Mouse (Mus musculus) Patski (cell line): ENCODE measurements around the gene Sbk2. TPM values are rescaled to one million over a fixed set of nuclear protein-coding genes. Genes with fewer than 3 reads are reported as not detected.
A peak's percentile ranks its signal among the peaks of the same experiment; 100 is the strongest.

Experiments used
- ATAC-seq: fragments of 100-300 bp; one replicate; pipeline ENCODE4 v1.8.0; 2021
- CTCF ChIA-PET: fragments of 350-600 bp; sonication (Branson Sonifier 250); formaldehyde crosslinking; loops from one replicate; lab custom pipeline; 2022; ENCODE audit warnings: inconsistent platforms; lab: Charles Lee
- POLR2A ChIA-PET: fragments of 350-600 bp; sonication (Branson Sonifier 250); formaldehyde crosslinking; loops from one replicate; lab custom pipeline; 2022; ENCODE audit warnings: antibody characterized with exemption, inconsistent platforms; lab: Charles Lee
- DNase-seq: peaks from one replicate; pipeline ENCODE4 v3.0.0-alpha.2; 2011; ENCODE audit warnings: low read depth, low spot score
- H3K27me3 ChIP-seq: fragments of 371-371 bp; one replicate; pipeline ENCODE4 v1.5.1; 2021
- CTCF ChIP-seq: fragments of 100-300 bp; IDR thresholded peaks from one replicate; pipeline ENCODE4 v1.5.1; 2021
- in situ Hi-C: fragments of 300-500 bp; cut with MboI; formaldehyde crosslinking; loops from 3 replicates; pipeline ENCODE4 v1.11.1; 2018; ENCODE audit warnings: low pct_unique_long_range_greater_than_20kb, mixed read lengths
- polyA plus RNA-seq: library from polyadenylated mRNA; unstranded; gene quantifications from one replicate; pipeline ENCODE4 v1.2.3, GENCODE M21; 2021

The Sbk2 gene
- polyA plus RNA-seq, 1 experiment from 2014 or later = 1.8 TPM

- ATAC-seq = no peak
- no peak for TF ChIP-seq CTCF
- DNase-seq = no peak
- no peaks in the 10 kb centered on the region for H3K27me3 ChIP-seq
- in situ Hi-C loops = no loop called here
- ChIA-PET CTCF (no interaction called here), POLR2A (no interaction called here)
Measured at GRCm38 (mm10) chr7:4993347-4993998, 29.3 kb upstream of the Sbk2 start.

GRCm38 (mm10) chr7:4988250-4988649 lies 24.0 kb upstream of the Sbk2 start:
- ChIA-PET CTCF (interaction anchor here (0.8 kb wide), 1 partner anchor 8 kb away, joined by 3 read pairs; no protein-coding TSS in a partner anchor), POLR2A (no interaction called here)
- TF ChIP-seq CTCF = no peak
- DNase-seq (no peak), ATAC-seq (no peak)
- no peaks in the 10 kb centered on the region for H3K27me3 ChIP-seq
- in situ Hi-C loops = no loop called here

GRCm38 (mm10) chr7:4976832-4977231 lies 12.6 kb upstream of the Sbk2 start:
- ChIA-PET POLR2A (no interaction called here), CTCF (interaction anchor here (1.4 kb wide), 1 partner anchor 25 kb away, joined by 3 read pairs; no protein-coding TSS in a partner anchor)
- TF ChIP-seq CTCF = no peak
- in situ Hi-C loops = no loop called here
- no peak for DNase-seq
- no peak for ATAC-seq
- no peaks in the 10 kb centered on the region for H3K27me3 ChIP-seq

GRCm38 (mm10) chr7:4975455-4975854 lies 11.2 kb upstream of the Sbk2 start:
- in situ Hi-C loops = no loop called here
- POLR2A ChIA-PET = no interaction called here

GRCm38 (mm10) chr7:4972321-4973047 lies 8.3 kb upstream of the Sbk2 start:
- ATAC-seq (peak; percentile 92), DNase-seq (peak; percentile 9)
- in situ Hi-C loops = no loop called here
- CTCF ChIA-PET = interaction anchor here (1.2 kb wide), 1 partner anchor 13 kb away, joined by 3 read pairs; no protein-coding TSS in a partner anchor
- no peak for TF ChIP-seq CTCF
- POLR2A ChIA-PET = no interaction called here
- no peaks in the 10 kb centered on the region for H3K27me3 ChIP-seq

More at GRCm38 (mm10) chr7:4975455-4975854, 11.2 kb upstream of the Sbk2 start:
- no peak for DNase-seq
- TF ChIP-seq CTCF = no peak
- no peak for ATAC-seq
- CTCF ChIA-PET = no interaction called here
- H3K27me3 ChIP-seq = no peaks in the 10 kb centered on the region

- no peak for DNase-seq
- POLR2A ChIA-PET = no interaction called here
- in situ Hi-C loops = no loop called here
- CTCF ChIA-PET = no interaction called here
- no peak for ATAC-seq
- H3K27me3 ChIP-seq = no peaks in the 10 kb centered on the region
- TF ChIP-seq CTCF = no peak
Measured at GRCm38 (mm10) chr7:4971710-4972109, 7.5 kb upstream of the Sbk2 start.

- POLR2A ChIA-PET = no interaction called here
- TF ChIP-seq CTCF = no peak
- in situ Hi-C loops = no loop called here
Measured at GRCm38 (mm10) chr7:4971068-4971467, 6.9 kb upstream of the Sbk2 start, which contains the start of gene Sbk3. Gene Sbk3 (minus strand): TSS chr7:4971168.

GRCm38 (mm10) chr7:4964988-4965387 lies 782 bp upstream of the Sbk2 start:
- in situ Hi-C loops = no loop called here
- no peak for TF ChIP-seq CTCF

More at GRCm38 (mm10) chr7:4971068-4971467, 6.9 kb upstream of the Sbk2 start, which contains the start of gene Sbk3:
- CTCF ChIA-PET = no interaction called here
- ATAC-seq (no peak), DNase-seq (no peak)
- peaks cover 2% of the 10 kb centered on the region for H3K27me3 ChIP-seq

GRCm38 (mm10) chr7:4963527-4963926 lies 679 bp downstream of the Sbk2 start:
- ChIA-PET CTCF (interaction anchor here (0.9 to 1.8 kb wide), 4 partner anchors 16 to 83 kb away, joined by 3 to 12 read pairs (median 5); no protein-coding TSS in a partner anchor), POLR2A (no interaction called here)
- no peak for ATAC-seq
- TF ChIP-seq CTCF = no peak
- in situ Hi-C loops = no loop called here
- H3K27me3 ChIP-seq = peaks cover 2% of the 10 kb centered on the region
- DNase-seq = no peak

More at GRCm38 (mm10) chr7:4964988-4965387, 782 bp upstream of the Sbk2 start:
- DNase-seq = no peak
- ChIA-PET POLR2A (no interaction called here), CTCF (interaction anchor here (0.8 to 1.8 kb wide), 5 partner anchors 8 to 52 kb away, joined by 3 to 12 read pairs (median 6); no protein-coding TSS in a partner anchor)
- peaks cover 2% of the 10 kb centered on the region for H3K27me3 ChIP-seq
- no peak for ATAC-seq

- CTCF ChIA-PET = no interaction called here
- POLR2A ChIA-PET = interaction anchor here (0.6 kb wide), 1 partner anchor 42 kb away, joined by 3 read pairs; no protein-coding TSS in a partner anchor
- ATAC-seq = no peak
- H3K27me3 ChIP-seq = no peaks in the 10 kb centered on the region
- in situ Hi-C loops = no loop called here
- no peak for TF ChIP-seq CTCF
- DNase-seq = no peak
Measured at GRCm38 (mm10) chr7:4957361-4957760, 6.8 kb downstream of the Sbk2 start.
